Mouse (Mus musculus): ENCODE measurements around the gene Gm10160.

DNA sequence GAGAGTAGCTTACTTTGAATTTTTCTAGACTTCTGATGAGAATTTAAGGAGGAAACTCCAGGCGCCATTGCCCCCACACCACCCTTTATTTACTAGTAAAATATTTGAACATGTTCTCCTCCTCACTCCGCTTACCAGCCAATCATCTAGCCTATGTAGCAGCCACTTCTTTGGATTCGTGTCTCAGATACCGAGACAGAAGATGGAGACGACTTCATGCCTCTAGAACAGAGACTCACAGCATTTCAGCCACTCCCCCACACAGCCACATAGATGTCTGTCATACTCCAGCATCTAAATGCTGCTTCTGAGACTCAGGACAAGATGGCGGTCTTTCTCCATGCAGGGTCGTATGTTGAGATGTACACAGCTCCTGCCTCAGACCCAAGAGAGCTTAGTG, 13.5 kb downstream of the Gm10160 start:
- TF ChIP-seq CTCF (IDR thresholded peaks at IDR 0.05) (no peak), POLR2A (IDR thresholded peaks at IDR 0.05; ENCODE audit: insufficient read depth, low read depth, low read length) (no peak)
